In genomic region chr1:176814591-176815062, GRCm38 (mm10) we compare ENCODE assay signal across 8 mouse cellular contexts. TPM values are rescaled to one million over a fixed set of nuclear protein-coding genes. Genes with fewer than 3 reads are reported as not detected.
DNase-seq lines count a peak whose midpoint lies in the region; ATAC-seq and TF ChIP-seq lines count a peak whose summit lies in the region.

Sdccag8 (plus strand) TSS chr1:176814660.

- intact Hi-C loops in heart, postnatal 14 days (cut with DNase I) = no loop called here

- H3K4me1 ChIP-seq in ES-Bruce4 (ENCODE audit: control insufficient read depth, insufficient read depth, low read length) = no peaks in the 10 kb centered on the region
- peaks cover 36% of the 10 kb centered on the region for H3K4me1 ChIP-seq in forebrain, embryonic 13.5 days
- H3K4me1 ChIP-seq in neural tube, embryonic 15.5 days = peaks cover 22% of the 10 kb centered on the region

- H3K4me2 ChIP-seq in forebrain, embryonic 13.5 days = peak within 1 kb of the TSS; percentile 76
- peak within 1 kb of the TSS; percentile 69 for H3K4me2 ChIP-seq in neural tube, embryonic 15.5 days

- peak; percentile 92 to 93 for DNase-seq in heart, postnatal 14 days
- DNase-seq in layer of hippocampus, adult 11-12 months (ENCODE audit: low spot score) = peak; percentile 96
- peak; percentile 96 to 98 for DNase-seq in lung, adult 18-20 months
- peak; percentile 97 for DNase-seq in testis, postnatal 14 days (ENCODE audit: low spot score)

- no peak for TF ChIP-seq EP300 in ES-Bruce4 (IDR thresholded peaks at IDR 0.05; ENCODE audit: insufficient read depth, low read depth, low read length)

- ATAC-seq in cerebellum, adult (ENCODE audit: insufficient number of reproducible peaks, low FRiP score, low TSS enrichment) = peak; percentile 97
- peak; percentile 96 for ATAC-seq in forebrain, embryonic 13.5 days
- ATAC-seq in neural tube, embryonic 15.5 days (ENCODE audit: low FRiP score) = peak; percentile 94

- peak within 1 kb of the TSS; percentile 59 for H3K9ac ChIP-seq in ES-Bruce4 (ENCODE audit: low read depth, poor library complexity, severe bottlenecking)
- peak within 1 kb of the TSS; percentile 97 for H3K9ac ChIP-seq in forebrain, embryonic 13.5 days
- H3K9ac ChIP-seq in neural tube, embryonic 15.5 days (replicated peaks) = peak within 1 kb of the TSS; percentile 97

- TF ChIP-seq POLR2A in ES-Bruce4 (IDR thresholded peaks at IDR 0.05; ENCODE audit: insufficient read depth, low read length) = no peak

- TF ChIP-seq CTCF in ES-Bruce4 (IDR thresholded peaks at IDR 0.05; ENCODE audit: low read depth, low read length) = no peak

- H3K36me3 ChIP-seq in ES-Bruce4 (ENCODE audit: control insufficient read depth, insufficient read depth, low read length, poor library complexity, severe bottlenecking) = no peaks in the 10 kb centered on the region
- no peaks in the 10 kb centered on the region for H3K36me3 ChIP-seq in forebrain, embryonic 13.5 days (ENCODE audit: poor library complexity, severe bottlenecking)
- no peaks in the 10 kb centered on the region for H3K36me3 ChIP-seq in neural tube, embryonic 15.5 days

- H3K4me3 ChIP-seq in ES-Bruce4 (ENCODE audit: low read depth, low read length) = peak within 1 kb of the TSS; percentile 83
- peak within 1 kb of the TSS; percentile 92 for H3K4me3 ChIP-seq in forebrain, embryonic 13.5 days
- H3K4me3 ChIP-seq in neural tube, embryonic 15.5 days (replicated peaks) = peak within 1 kb of the TSS; percentile 89

- WGBS in forebrain, embryonic 13.5 days = under 1% methylated on average over 25 of the region's 25 CpGs
- under 1% methylated on average over 25 of the region's 25 CpGs for WGBS in neural tube, embryonic 15.5 days

- no peaks in the 10 kb centered on the region for H3K27me3 ChIP-seq in ES-Bruce4 (ENCODE audit: control insufficient read depth, insufficient read depth, low read length, poor library complexity, severe bottlenecking)
- H3K27me3 ChIP-seq in forebrain, embryonic 13.5 days = no peaks in the 10 kb centered on the region
- no peaks in the 10 kb centered on the region for H3K27me3 ChIP-seq in neural tube, embryonic 15.5 days (replicated peaks)

- H3K9me3 ChIP-seq in ES-Bruce4 (replicated peaks; ENCODE audit: control insufficient read depth, insufficient read depth, low read length, poor library complexity, severe bottlenecking) = no peaks in the 10 kb centered on the region
- H3K9me3 ChIP-seq in forebrain, embryonic 13.5 days (replicated peaks) = no peaks in the 10 kb centered on the region
- no peaks in the 10 kb centered on the region for H3K9me3 ChIP-seq in neural tube, embryonic 15.5 days (replicated peaks)

- H3K27ac ChIP-seq in ES-Bruce4 (ENCODE audit: insufficient read depth, low read length) = peak within 1 kb of the TSS; percentile 32; the same call in 1 of the 2 replicates
- peak within 1 kb of the TSS; percentile 100 for H3K27ac ChIP-seq in forebrain, embryonic 13.5 days
- peak within 1 kb of the TSS; percentile 100 for H3K27ac ChIP-seq in neural tube, embryonic 15.5 days (replicated peaks)

RNA-seq across cellular contexts. Expression of gene Sdccag8, which starts in this region (rescaled TPM):
- 5.1 and 5.9 TPM in 2 replicates for polyA plus RNA-seq in ES-Bruce4 (2011; ENCODE audit: insufficient read depth, insufficient read length, low read depth, missing spikeins)
- 28.8 and 29.7 TPM in 2 replicates for polyA plus RNA-seq in forebrain, embryonic 13.5 days (2015; fragmentation: Nextera tagmentation; extraction: Ambion mirVana)
- 1 to 10 TPM; 5.2 to 5.9 TPM for total RNA-seq in heart, postnatal 14 days (2021)
- 19.8 and 20.5 TPM in 2 replicates for polyA plus RNA-seq in neural tube, embryonic 15.5 days (2015; fragmentation: Nextera tagmentation; extraction: Ambion mirVana)

Comparison
In these comparisons a context has a peak if more than half of its experiments do, and no peak if none do; other contexts are left out.
1. Peak in every context shown above with its lines: DNase-seq, ATAC-seq, H3K4me3 ChIP-seq and H3K27ac ChIP-seq.
2. H3K27ac ChIP-seq: peak in every context shown above with its lines; median percentile 100 in forebrain, embryonic 13.5 days; 100 in neural tube, embryonic 15.5 days; 32 in ES-Bruce4.